Mouse (Mus musculus) lung, embryonic 16.5 days (tissue): ENCODE results near the gene Slc25a42. TPM values are rescaled to one million over a fixed set of nuclear protein-coding genes. Genes with fewer than 3 reads are reported as not detected.
A peak's percentile ranks its signal among the peaks of the same experiment; 100 is the strongest.

Experiments used
- ATAC-seq: fragments of 200-750 bp; cut with Nextera tagmentation; 2 replicates; pipeline ENCODE4 v1.8.0; 2017; ENCODE audit warnings: low read depth, mild to moderate bottlenecking, moderate library complexity
- H3K27ac ChIP-seq: fragments of 300-500 bp; sonication (generic); 2 replicates; pipeline ENCODE4 v1.5.1; 2014; ENCODE audit warnings: mild to moderate bottlenecking, control low read depth, low read length
- H3K27me3 ChIP-seq: fragments of 300-500 bp; sonication (generic); 2 replicates; pipeline ENCODE4 v1.6.1; 2014; ENCODE audit warnings: low read depth, low read length, mixed read lengths; ENCODE audit not compliant: control insufficient read depth, insufficient read depth
- H3K36me3 ChIP-seq: fragments of 300-500 bp; sonication (generic); 2 replicates; pipeline ENCODE4 v1.6.1; 2014; ENCODE audit warnings: low read length; ENCODE audit not compliant: control insufficient read depth, insufficient read depth
- H3K4me1 ChIP-seq: fragments of 300-500 bp; sonication (generic); replicated peaks from 2 replicates; pipeline ENCODE4 v1.6.1; 2014; ENCODE audit warnings: low read length, mixed read lengths; ENCODE audit not compliant: control insufficient read depth, insufficient read depth
- H3K4me2 ChIP-seq: fragments of 300-500 bp; sonication (generic); 2 replicates; pipeline ENCODE4 v1.6.1; 2014; ENCODE audit warnings: low read depth, low read length, control low read depth
- H3K4me3 ChIP-seq: fragments of 300-500 bp; sonication (generic); 2 replicates; pipeline ENCODE4 v1.5.1; 2014; ENCODE audit warnings: mild to moderate bottlenecking, low read length, control low read depth
- H3K9ac ChIP-seq: fragments of 300-500 bp; sonication (generic); 2 replicates; pipeline ENCODE4 v1.6.1; 2014; ENCODE audit warnings: low read length, control low read depth
- H3K9me3 ChIP-seq: fragments of 300-500 bp; sonication (generic); 2 replicates; pipeline ENCODE4 v1.6.1; 2016; ENCODE audit warnings: low read length; ENCODE audit not compliant: control insufficient read depth
- WGBS: fragments of 180-500 bp; shearing (Covaris S2); extraction: QIAGEN DNeasy Blood & Tissue Kit; methylation state at CpG from one replicate; pipeline ENCODE4 v1.1.7; 2014; 5-methylcytosine and 5-hydroxymethylcytosine counted together
- polyA plus RNA-seq: library from polyadenylated mRNA; unstranded; fragments of >200 nt; fragmentation: Nextera tagmentation; extraction: Ambion mirVana; gene quantifications from 2 replicates; pipeline ENCODE4 v1.2.1, GENCODE M21; 2015

The Slc25a42 gene
- polyA plus RNA-seq, 1 experiment from 2014 or later = 5.2 TPM

GRCm38 (mm10) chr8:70170748-70171147, 41.4 kb downstream of the Slc25a42 start:
- peaks cover 2% of the 10 kb centered on the region; the same call in 1 of the 2 replicates for H3K27me3 ChIP-seq
- no peaks in the 10 kb centered on the region for H3K36me3 ChIP-seq
- H3K4me1 ChIP-seq = peaks cover 17% of the 10 kb centered on the region; the same call in 1 of the 2 replicates
- H3K4me3 ChIP-seq = no peak overlapping the region
- H3K4me2 ChIP-seq = no peak overlapping the region
- no peak overlapping the region for H3K9ac ChIP-seq
- H3K27ac ChIP-seq = no peak overlapping the region
- H3K9me3 ChIP-seq = no peaks in the 10 kb centered on the region
- 71% methylated on average over 3 of the region's 3 CpGs for WGBS
- no peak for ATAC-seq

GRCm38 (mm10) chr8:70170116-70170515, 42.0 kb downstream of the Slc25a42 start:
- Histone ChIP-seq H3K4me3 (no peak overlapping the region), H3K36me3 (no peaks in the 10 kb centered on the region), H3K27ac (no peak overlapping the region), H3K4me2 (no peak overlapping the region), H3K9ac (no peak overlapping the region), H3K9me3 (no peaks in the 10 kb centered on the region), H3K4me1 (peaks cover 17% of the 10 kb centered on the region; the same call in 1 of the 2 replicates), H3K27me3 (peaks cover 2% of the 10 kb centered on the region; the same call in 1 of the 2 replicates)
- no peak for ATAC-seq
- WGBS = 68% methylated on average over 3 of the region's 3 CpGs

- Histone ChIP-seq H3K27me3 (peaks cover 5% of the 10 kb centered on the region), H3K4me2 (peak overlapping the region; percentile 51), H3K9me3 (no peaks in the 10 kb centered on the region), H3K4me1 (no peaks in the 10 kb centered on the region), H3K27ac (no peak overlapping the region), H3K4me3 (no peak overlapping the region; the same call in 1 of the 2 replicates), H3K36me3 (no peaks in the 10 kb centered on the region), H3K9ac (peak overlapping the region; percentile 34; the same call in 1 of the 2 replicates)
- WGBS = 2% methylated on average over 21 of the region's 21 CpGs
- ATAC-seq = peak; percentile 84
These were observed 45.5 kb downstream of the Slc25a42 start for GRCm38 (mm10) chr8:70166504-70167110.

- peaks cover 5% of the 10 kb centered on the region for H3K27me3 ChIP-seq
- no peaks in the 10 kb centered on the region for H3K36me3 ChIP-seq
- no peaks in the 10 kb centered on the region for H3K9me3 ChIP-seq
- H3K4me3 ChIP-seq = no peak overlapping the region
- peaks cover 4% of the 10 kb centered on the region; the same call in 1 of the 2 replicates for H3K4me1 ChIP-seq
- no peak overlapping the region for H3K9ac ChIP-seq
- no peak overlapping the region for H3K27ac ChIP-seq
- no peak overlapping the region for H3K4me2 ChIP-seq
- WGBS = 80% methylated on average over 3 of the region's 3 CpGs
- no peak for ATAC-seq
These were observed 48.8 kb downstream of the Slc25a42 start for GRCm38 (mm10) chr8:70163316-70163715.

- 52% methylated on average over 13 of the region's 13 CpGs for WGBS
These were observed 52.1 kb downstream of the Slc25a42 start for GRCm38 (mm10) chr8:70160015-70160414.

GRCm38 (mm10) chr8:70159211-70159610, 52.9 kb downstream of the Slc25a42 start:
- no peak overlapping the region for H3K27ac ChIP-seq
- 79% methylated on average over 4 of the region's 4 CpGs for WGBS
- peaks cover 3% of the 10 kb centered on the region for H3K27me3 ChIP-seq
- no peaks in the 10 kb centered on the region for H3K9me3 ChIP-seq
- H3K4me3 ChIP-seq = no peak overlapping the region
- H3K4me1 ChIP-seq = peaks cover 6% of the 10 kb centered on the region; the same call in 1 of the 2 replicates
- H3K36me3 ChIP-seq = no peaks in the 10 kb centered on the region
- no peak overlapping the region for H3K9ac ChIP-seq
- no peak overlapping the region for H3K4me2 ChIP-seq
- no peak for ATAC-seq

More at GRCm38 (mm10) chr8:70160015-70160414, 52.1 kb downstream of the Slc25a42 start:
- H3K36me3 ChIP-seq = no peaks in the 10 kb centered on the region
- no peak overlapping the region for H3K9ac ChIP-seq
- H3K4me3 ChIP-seq = no peak overlapping the region
- H3K4me2 ChIP-seq = no peak overlapping the region
- H3K27me3 ChIP-seq = peaks cover 3% of the 10 kb centered on the region
- no peaks in the 10 kb centered on the region for H3K9me3 ChIP-seq
- H3K27ac ChIP-seq = no peak overlapping the region
- H3K4me1 ChIP-seq = peaks cover 6% of the 10 kb centered on the region; the same call in 1 of the 2 replicates
- no peak for ATAC-seq

- Histone ChIP-seq H3K4me1 (peaks cover 6% of the 10 kb centered on the region; the same call in 1 of the 2 replicates), H3K9ac (peak overlapping the region; percentile 56; the same call in 1 of the 2 replicates), H3K36me3 (no peaks in the 10 kb centered on the region), H3K4me2 (peak overlapping the region; percentile 86), H3K27me3 (no peaks in the 10 kb centered on the region; the same call in 1 of the 2 replicates), H3K27ac (no peak overlapping the region), H3K4me3 (peak overlapping the region; percentile 59), H3K9me3 (no peaks in the 10 kb centered on the region)
- 10% methylated on average over 35 of the region's 40 CpGs for WGBS
- peak; percentile 93 for ATAC-seq
These were observed 53.8 kb downstream of the Slc25a42 start for GRCm38 (mm10) chr8:70158069-70158853.

- Histone ChIP-seq H3K9ac (no peak overlapping the region), H3K4me3 (no peak overlapping the region), H3K36me3 (no peaks in the 10 kb centered on the region), H3K27me3 (no peaks in the 10 kb centered on the region; the same call in 1 of the 2 replicates), H3K9me3 (no peaks in the 10 kb centered on the region), H3K4me2 (no peak overlapping the region), H3K27ac (no peak overlapping the region), H3K4me1 (peaks cover 8% of the 10 kb centered on the region; the same call in 1 of the 2 replicates)
- 100% methylated on average over 1 of the region's 1 CpGs for WGBS
- ATAC-seq = no peak
These were observed 54.8 kb downstream of the Slc25a42 start for GRCm38 (mm10) chr8:70157240-70157800.
